Mouse (Mus musculus): ENCODE measurements at regions not wholly inside any gene's neighbourhood (a gene's known extent, or its start where the extent isn't known, plus 50 kb on each side); places are given as distances from the start of the nearest gene placed in this dataset.

- WGBS, result 44% methylated on average over 1 of the region's 1 CpGs
- Histone ChIP-seq H3K4me1 (peaks cover 7% of the 10 kb centered on the region; the same call in 1 of the 2 replicates), H3K27me3 (no peaks in the 10 kb centered on the region), H3K4me2 (no peak overlapping the region), H3K36me3 (no peaks in the 10 kb centered on the region), H3K27ac (no peak overlapping the region), H3K4me3 (no peak overlapping the region), H3K9ac (no peak overlapping the region), H3K9me3 (no peaks in the 10 kb centered on the region)
- no peak for ATAC-seq (ENCODE audit: borderline replicate concordance, extremely low read depth, low FRiP score, low TSS enrichment)
Measured at GRCm38 (mm10) chr1:193551340-193551739, 181.2 kb upstream of the Camk1g start.

GRCm38 (mm10) chr1:193550761-193551160, 180.7 kb upstream of the Camk1g start:
- H3K9ac ChIP-seq, result no peak overlapping the region
- no peak overlapping the region for H3K4me3 ChIP-seq
- H3K4me2 ChIP-seq, result no peak overlapping the region
- no peak for ATAC-seq (ENCODE audit: borderline replicate concordance, extremely low read depth, low FRiP score, low TSS enrichment)
- H3K27ac ChIP-seq, result no peak overlapping the region
- H3K27me3 ChIP-seq, result no peaks in the 10 kb centered on the region
- H3K36me3 ChIP-seq, result no peaks in the 10 kb centered on the region
- WGBS, result 14% methylated on average over 2 of the region's 2 CpGs
- H3K9me3 ChIP-seq, result no peaks in the 10 kb centered on the region
- H3K4me1 ChIP-seq, result peaks cover 7% of the 10 kb centered on the region; the same call in 1 of the 2 replicates

GRCm38 (mm10) chr1:193547356-193547755, 177.3 kb upstream of the Camk1g start:
- H3K27ac ChIP-seq, result no peak overlapping the region
- H3K4me3 ChIP-seq, result no peak overlapping the region
- H3K9ac ChIP-seq, result no peak overlapping the region
- H3K36me3 ChIP-seq, result no peaks in the 10 kb centered on the region
- WGBS, result 77% methylated on average over 2 of the region's 2 CpGs
- H3K4me2 ChIP-seq, result no peak overlapping the region
- H3K9me3 ChIP-seq, result no peaks in the 10 kb centered on the region
- H3K4me1 ChIP-seq, result peaks cover 7% of the 10 kb centered on the region; the same call in 1 of the 2 replicates
- H3K27me3 ChIP-seq, result no peaks in the 10 kb centered on the region
- ATAC-seq (ENCODE audit: borderline replicate concordance, extremely low read depth, low FRiP score, low TSS enrichment), result no peak

GRCm38 (mm10) chr1:193546044-193546432, 175.9 kb upstream of the Camk1g start:
- Histone ChIP-seq H3K9me3 (no peaks in the 10 kb centered on the region), H3K27ac (no peak overlapping the region), H3K4me2 (no peak overlapping the region), H3K4me1 (peaks cover 4% of the 10 kb centered on the region; the same call in 1 of the 2 replicates), H3K36me3 (no peaks in the 10 kb centered on the region), H3K4me3 (no peak overlapping the region), H3K27me3 (no peaks in the 10 kb centered on the region), H3K9ac (no peak overlapping the region)
- no peak for ATAC-seq (ENCODE audit: borderline replicate concordance, extremely low read depth, low FRiP score, low TSS enrichment)
- WGBS, result 87% methylated on average over 2 of the region's 2 CpGs

GRCm38 (mm10) chr1:193545406-193546043, 175.4 kb upstream of the Camk1g start:
- Histone ChIP-seq H3K36me3 (no peaks in the 10 kb centered on the region), H3K4me1 (no peaks in the 10 kb centered on the region; the same call in 1 of the 2 replicates), H3K9ac (no peak overlapping the region), H3K9me3 (no peaks in the 10 kb centered on the region), H3K4me2 (no peak overlapping the region), H3K27me3 (no peaks in the 10 kb centered on the region), H3K27ac (no peak overlapping the region), H3K4me3 (no peak overlapping the region)
- ATAC-seq (ENCODE audit: borderline replicate concordance, extremely low read depth, low FRiP score, low TSS enrichment), result no peak
- 58% methylated on average over 4 of the region's 4 CpGs for WGBS

- Histone ChIP-seq H3K27ac (no peak overlapping the region), H3K4me3 (no peak overlapping the region), H3K9ac (no peak overlapping the region), H3K4me2 (no peak overlapping the region), H3K27me3 (no peaks in the 10 kb centered on the region), H3K36me3 (no peaks in the 10 kb centered on the region), H3K4me1 (peaks cover 4% of the 10 kb centered on the region; the same call in 1 of the 2 replicates), H3K9me3 (no peaks in the 10 kb centered on the region)
- no peak for ATAC-seq (ENCODE audit: borderline replicate concordance, extremely low read depth, low FRiP score, low TSS enrichment)
Measured at GRCm38 (mm10) chr1:193544804-193545203, 174.7 kb upstream of the Camk1g start.

GRCm38 (mm10) chr1:193543834-193544233, 173.7 kb upstream of the Camk1g start:
- Histone ChIP-seq H3K36me3 (no peaks in the 10 kb centered on the region), H3K4me3 (no peak overlapping the region), H3K9ac (no peak overlapping the region), H3K27ac (no peak overlapping the region), H3K9me3 (no peaks in the 10 kb centered on the region), H3K27me3 (no peaks in the 10 kb centered on the region), H3K4me1 (peaks cover 9% of the 10 kb centered on the region; the same call in 1 of the 2 replicates), H3K4me2 (no peak overlapping the region)
- 33% methylated on average over 3 of the region's 3 CpGs for WGBS
- ATAC-seq (ENCODE audit: borderline replicate concordance, extremely low read depth, low FRiP score, low TSS enrichment), result no peak

- H3K9ac ChIP-seq, result no peak overlapping the region
- ATAC-seq (ENCODE audit: borderline replicate concordance, extremely low read depth, low FRiP score, low TSS enrichment), result no peak
- H3K4me3 ChIP-seq, result no peak overlapping the region
- no peaks in the 10 kb centered on the region for H3K27me3 ChIP-seq
- 56% methylated on average over 4 of the region's 4 CpGs for WGBS
- no peak overlapping the region for H3K27ac ChIP-seq
- H3K36me3 ChIP-seq, result no peaks in the 10 kb centered on the region
- H3K9me3 ChIP-seq, result no peaks in the 10 kb centered on the region
- H3K4me2 ChIP-seq, result no peak overlapping the region
- peaks cover 9% of the 10 kb centered on the region; the same call in 1 of the 2 replicates for H3K4me1 ChIP-seq
Measured at GRCm38 (mm10) chr1:193543284-193543683, 173.2 kb upstream of the Camk1g start.

GRCm38 (mm10) chr1:193541934-193542580, 172.0 kb upstream of the Camk1g start:
- no peak for ATAC-seq (ENCODE audit: borderline replicate concordance, extremely low read depth, low FRiP score, low TSS enrichment)
- WGBS, result 23% methylated on average over 13 of the region's 13 CpGs
- Histone ChIP-seq H3K27ac (no peak overlapping the region), H3K4me3 (no peak overlapping the region), H3K9ac (no peak overlapping the region), H3K36me3 (no peaks in the 10 kb centered on the region), H3K9me3 (no peaks in the 10 kb centered on the region), H3K4me1 (peaks cover 9% of the 10 kb centered on the region; the same call in 1 of the 2 replicates), H3K4me2 (no peak overlapping the region), H3K27me3 (no peaks in the 10 kb centered on the region)

- H3K27ac ChIP-seq, result no peak overlapping the region
- 75% methylated on average over 4 of the region's 4 CpGs for WGBS
- no peaks in the 10 kb centered on the region for H3K9me3 ChIP-seq
- ATAC-seq (ENCODE audit: borderline replicate concordance, extremely low read depth, low FRiP score, low TSS enrichment), result no peak
- no peaks in the 10 kb centered on the region for H3K36me3 ChIP-seq
- H3K4me3 ChIP-seq, result no peak overlapping the region
- no peak overlapping the region for H3K9ac ChIP-seq
- H3K27me3 ChIP-seq, result no peaks in the 10 kb centered on the region
- H3K4me2 ChIP-seq, result no peak overlapping the region
- H3K4me1 ChIP-seq, result peaks cover 9% of the 10 kb centered on the region; the same call in 1 of the 2 replicates
Measured at GRCm38 (mm10) chr1:193541281-193541680, 171.2 kb upstream of the Camk1g start.

GRCm38 (mm10) chr1:193540486-193540885, 170.4 kb upstream of the Camk1g start:
- Histone ChIP-seq H3K9me3 (no peaks in the 10 kb centered on the region), H3K4me3 (no peak overlapping the region), H3K9ac (no peak overlapping the region), H3K4me1 (peaks cover 12% of the 10 kb centered on the region; the same call in 1 of the 2 replicates), H3K36me3 (no peaks in the 10 kb centered on the region), H3K4me2 (no peak overlapping the region), H3K27ac (no peak overlapping the region), H3K27me3 (no peaks in the 10 kb centered on the region)
- no peak for ATAC-seq (ENCODE audit: borderline replicate concordance, extremely low read depth, low FRiP score, low TSS enrichment)
- 78% methylated on average over 5 of the region's 5 CpGs for WGBS

- no peak overlapping the region for H3K4me3 ChIP-seq
Measured at GRCm38 (mm10) chr1:193539261-193539660, 169.2 kb upstream of the Camk1g start.

More at GRCm38 (mm10) chr1:193539261-193539660, 169.2 kb upstream of the Camk1g start:
- Histone ChIP-seq H3K4me2 (no peak overlapping the region), H3K27ac (peak overlapping the region; percentile 53), H3K36me3 (no peaks in the 10 kb centered on the region), H3K27me3 (no peaks in the 10 kb centered on the region), H3K9me3 (no peaks in the 10 kb centered on the region), H3K9ac (no peak overlapping the region), H3K4me1 (peaks cover 18% of the 10 kb centered on the region; the same call in 1 of the 2 replicates)
- ATAC-seq (ENCODE audit: borderline replicate concordance, extremely low read depth, low FRiP score, low TSS enrichment), result 0 out of 2 replicates have a peak, but pooled peaks have one; percentile 15
- WGBS, result 55% methylated on average over 6 of the region's 6 CpGs
